ENCODE assay signal across 36 mouse cellular contexts in the genomic region with DNA sequence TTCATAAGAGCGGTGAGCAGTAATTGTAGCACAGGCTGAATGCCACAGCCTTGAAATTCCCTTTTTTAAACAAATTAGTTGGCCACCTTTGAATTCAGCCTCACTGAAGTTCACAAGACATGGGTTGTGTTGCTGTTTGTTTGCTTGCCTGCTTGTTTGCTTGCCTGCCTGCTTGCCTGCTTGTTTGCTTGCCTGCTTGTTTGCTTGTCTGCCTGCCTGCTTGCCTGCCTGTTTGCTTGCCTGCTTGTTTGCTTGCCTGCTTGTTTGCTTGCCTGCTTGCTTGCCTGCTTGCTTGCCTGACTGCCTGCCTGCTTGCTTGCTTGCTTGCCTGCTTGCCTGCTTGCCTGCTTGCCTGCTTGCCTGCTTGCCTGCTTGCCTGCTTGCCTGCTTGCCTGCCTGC. TPM values are rescaled to one million over a fixed set of nuclear protein-coding genes. Genes with fewer than 3 reads are reported as not detected.
"Had no signal": no experiment of that assay in that cellular context is flagged by ENCODE, and none has a peak within 500 bp of the region (broad histone marks: within the 10 kb centered on the region; RNA-seq: fewer than 3 reads in every experiment).

No protein-coding gene starts in this region.

- H3K27ac ChIP-seq: heart, embryonic 13.5 days; heart, embryonic 15.5 days; hindbrain, embryonic 10.5 days; hindbrain, embryonic 12.5 days; hindbrain, embryonic 13.5 days; hindbrain, embryonic 14.5 days; hindbrain, embryonic 15.5 days; hindbrain, postnatal 0 days; intestine, embryonic 15.5 days; kidney, embryonic 15.5 days; kidney, postnatal 0 days; layer of hippocampus, adult 2 months; left cerebral cortex, adult 2 months had no signal

- H3K9me3 ChIP-seq: heart, embryonic 13.5 days; heart, embryonic 15.5 days; hindbrain, embryonic 12.5 days; hindbrain, embryonic 13.5 days; hindbrain, embryonic 15.5 days; intestine, embryonic 15.5 days; kidney, embryonic 15.5 days had no signal

- H3K4me2 ChIP-seq: heart, embryonic 11.5 days; heart, embryonic 13.5 days; heart, embryonic 15.5 days; hindbrain, embryonic 12.5 days; hindbrain, embryonic 13.5 days; hindbrain, embryonic 14.5 days; hindbrain, embryonic 15.5 days; intestine, embryonic 15.5 days; kidney, embryonic 15.5 days had no signal

- H3K27me3 ChIP-seq: heart, embryonic 15.5 days; hindbrain, embryonic 12.5 days; hindbrain, embryonic 13.5 days; intestine, embryonic 15.5 days had no signal

- H3K4me3 ChIP-seq: heart, embryonic 13.5 days; heart, embryonic 15.5 days; hindbrain, embryonic 10.5 days; hindbrain, embryonic 12.5 days; hindbrain, embryonic 13.5 days; hindbrain, embryonic 15.5 days; intestine, embryonic 15.5 days; kidney, embryonic 15.5 days; layer of hippocampus, adult 2 months; left cerebral cortex, adult 2 months had no signal

- DNase-seq: heart, postnatal 14 days; heart, postnatal 36 days; heart, postnatal 4 days; kidney, adult 11 months; kidney, adult 18-20 months; kidney, adult 8-10 months; kidney, adult 9 months; kidney, postnatal 10 days; kidney, postnatal 14 days; kidney, postnatal 25 days; kidney, postnatal 4 days; layer of hippocampus, adult 9-11 months; layer of hippocampus, postnatal 36 days had no signal

- H3K36me3 ChIP-seq: heart, embryonic 13.5 days; heart, embryonic 15.5 days; hindbrain, embryonic 10.5 days; hindbrain, embryonic 12.5 days; hindbrain, embryonic 13.5 days; hindbrain, embryonic 15.5 days; intestine, embryonic 15.5 days; kidney, embryonic 15.5 days had no signal

- ATAC-seq: hindbrain, embryonic 16.5 days; hindbrain, postnatal 0 days; inflammation-experienced regulatory T-cells, adult 6 months; intestine, embryonic 15.5 days; intestine, embryonic 16.5 days; intestine, postnatal 0 days had no signal

- H3K9ac ChIP-seq: heart, embryonic 13.5 days; heart, embryonic 15.5 days; hindbrain, embryonic 12.5 days; hindbrain, embryonic 13.5 days; hindbrain, embryonic 14.5 days; hindbrain, embryonic 15.5 days; intestine, embryonic 15.5 days; kidney, embryonic 15.5 days had no signal

- H3K4me1 ChIP-seq: heart, embryonic 13.5 days; heart, embryonic 15.5 days; hindbrain, embryonic 10.5 days; hindbrain, embryonic 12.5 days; hindbrain, embryonic 13.5 days; hindbrain, embryonic 15.5 days; intestine, embryonic 15.5 days; kidney, embryonic 15.5 days had no signal

RNA-seq across cellular contexts. Expression of gene Fcgbp, which starts 11.1 kb away (rescaled TPM):
- total RNA-seq: heart, adult 8-10 months; heart, postnatal 25 days; heart, postnatal 36 days; hematopoietic stem cell, adult 5-6 weeks had no signal
- polyA plus RNA-seq: heart, embryonic 14.5 days; heart, postnatal 0 days; inflammation-experienced regulatory T-cells, adult 6 months had no signal
